Mouse (Mus musculus) CH12F3 (cell line): ENCODE results near the gene Trir.

Source experiments
- in situ Hi-C: fragments of 300-500 bp; cut with MboI; formaldehyde crosslinking; loops from 2 replicates; pipeline ENCODE4 v1.14.3; 2020; ENCODE audit warnings: low sequenced_read_pairs

Gene Trir

GRCm38 (mm10) chr8:85035728-85036310, 9.2 kb downstream of the Trir start:
- in situ Hi-C loops = no loop called here

GRCm38 (mm10) chr8:85036381-85036717, 9.7 kb downstream of the Trir start:
- in situ Hi-C loops = no loop called here

GRCm38 (mm10) chr8:85036718-85037365, 10.2 kb downstream of the Trir start, which contains the start of gene Tnpo2:
Gene Tnpo2, plus strand, starts transcription at chr8:85036915.
- in situ Hi-C loops = no loop called here

- in situ Hi-C loops = no loop called here
Observed at GRCm38 (mm10) chr8:85037366-85037680, 10.7 kb downstream of the Trir start.

GRCm38 (mm10) chr8:85037681-85038531, 11.3 kb downstream of the Trir start:
- in situ Hi-C loops = no loop called here

- in situ Hi-C loops = no loop called here
Observed at GRCm38 (mm10) chr8:85043619-85044018, 17.0 kb downstream of the Trir start.

- in situ Hi-C loops = no loop called here
Observed at GRCm38 (mm10) chr8:85057367-85057766, 30.7 kb downstream of the Trir start.

- in situ Hi-C loops = no loop called here
Observed at GRCm38 (mm10) chr8:85059879-85060616, 33.4 kb downstream of the Trir start, which contains the start of gene Fbxw9. Gene Fbxw9, plus strand, starts transcription at chr8:85060055.

GRCm38 (mm10) chr8:85062603-85063002, 36.0 kb downstream of the Trir start:
- in situ Hi-C loops = no loop called here

GRCm38 (mm10) chr8:85065213-85065612, 38.6 kb downstream of the Trir start:
- in situ Hi-C loops = no loop called here

- in situ Hi-C loops = no loop called here
Observed at GRCm38 (mm10) chr8:85067155-85067554, 40.5 kb downstream of the Trir start.

GRCm38 (mm10) chr8:85067982-85068381, 41.4 kb downstream of the Trir start, which contains the start of gene Gm5741:
Gene Gm5741, minus strand, starts transcription at chr8:85067982.
- in situ Hi-C loops = no loop called here

- in situ Hi-C loops = no loop called here
Observed at GRCm38 (mm10) chr8:85071041-85071440, 44.4 kb downstream of the Trir start.

- in situ Hi-C loops = no loop called here
Observed at GRCm38 (mm10) chr8:85071514-85072281, 45.1 kb downstream of the Trir start, which contains the start of gene Dhps. Gene Dhps, plus strand, starts transcription at chr8:85071757.

GRCm38 (mm10) chr8:85072364-85072929, 45.8 kb downstream of the Trir start:
- in situ Hi-C loops = no loop called here

GRCm38 (mm10) chr8:85073041-85073612, 46.5 kb downstream of the Trir start:
- in situ Hi-C loops = no loop called here

- in situ Hi-C loops = no loop called here
Observed at GRCm38 (mm10) chr8:85074167-85074566, 47.5 kb downstream of the Trir start.

- in situ Hi-C loops = no loop called here
Observed at GRCm38 (mm10) chr8:85074617-85075016, 48.0 kb downstream of the Trir start.

- in situ Hi-C loops = no loop called here
Observed at GRCm38 (mm10) chr8:85076001-85076400, 49.4 kb downstream of the Trir start.

- in situ Hi-C loops = no loop called here
Observed at GRCm38 (mm10) chr8:85076993-85077392, 50.4 kb downstream of the Trir start.
